Mouse (Mus musculus): ENCODE results near the gene Trim2.

DNA sequence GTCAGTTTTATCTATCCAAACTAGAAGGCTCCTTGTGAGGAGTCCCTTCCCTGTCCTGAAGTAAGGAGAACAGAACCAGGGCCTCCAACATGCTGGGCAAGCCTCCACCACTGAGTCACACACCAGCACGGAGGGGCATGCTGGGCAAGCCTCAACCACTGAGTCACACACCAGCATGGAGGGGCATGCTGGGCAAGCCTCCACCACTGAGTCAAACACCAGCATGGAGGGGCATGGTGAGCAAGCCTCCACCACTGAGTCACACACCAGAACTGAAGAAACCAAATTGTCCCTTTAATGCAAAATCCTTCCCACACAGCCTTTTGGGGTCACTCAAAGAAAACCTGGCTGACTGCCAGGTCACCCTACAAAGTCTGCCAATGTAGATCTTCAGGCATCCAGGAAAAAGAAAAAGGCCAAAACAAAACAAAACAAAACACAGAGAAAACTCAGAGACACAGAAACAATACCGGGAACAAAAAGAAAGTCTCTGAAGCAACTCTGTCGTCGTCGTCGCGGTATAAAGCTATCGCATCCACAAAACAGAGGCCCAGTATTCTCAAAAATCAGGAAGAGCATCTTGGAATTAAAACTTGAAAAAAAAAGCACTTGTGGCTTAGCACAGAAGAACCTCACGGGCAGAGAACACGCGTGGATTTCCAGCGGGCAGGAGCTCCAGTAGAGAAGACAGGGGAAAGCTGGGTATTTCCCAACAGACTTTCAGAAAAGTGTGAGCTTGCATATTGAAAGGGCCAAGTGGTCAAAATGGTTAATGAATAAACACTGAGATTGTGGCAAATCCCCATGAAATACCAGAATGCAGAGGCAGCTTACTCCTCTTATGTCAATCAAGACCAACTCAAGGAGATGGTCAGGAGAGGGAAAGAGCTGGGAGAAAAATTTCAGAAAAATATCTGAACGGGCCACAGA, 12.7 kb downstream of the Trim2 start:
- TF ChIP-seq MYC (IDR thresholded peaks at IDR 0.05; ENCODE audit: low read depth, low read length) (no peak), POLR2A (IDR thresholded peaks at IDR 0.05; ENCODE audit: low read depth, low read length) (no peak), CTCF (conservative IDR thresholded peaks at IDR 0.05 in 1 of 2, IDR thresholded peaks at IDR 0.05 in 1 of 2; ENCODE audit: low read depth in 2 of 2, low read length in 2 of 2) (no peak), MXI1 (IDR thresholded peaks at IDR 0.05; ENCODE audit: low read depth, low read length) (no peak), ZC3H11A (IDR thresholded peaks at IDR 0.05; ENCODE audit: low read depth, low read length) (no peak), EP300 (IDR thresholded peaks at IDR 0.05; ENCODE audit: low read length) (no peak), MEF2A (IDR thresholded peaks at IDR 0.05; ENCODE audit: borderline replicate concordance, low read depth, low read length) (0 out of 2 replicates have a peak, but pooled peaks have one; percentile 14)

Data from CH12.LX (cell line).